In genomic region chr5:107873886-107874302, GRCm38 (mm10) we compare ENCODE assay signal across 10 mouse cellular contexts. TPM values are rescaled to one million over a fixed set of nuclear protein-coding genes. Genes with fewer than 3 reads are reported as not detected.
DNase-seq lines count a peak whose midpoint lies in the region; ATAC-seq and TF ChIP-seq lines count a peak whose summit lies in the region.
"Had no signal": no experiment of that assay in that cellular context is flagged by ENCODE, and none has a peak within 500 bp of the region (broad histone marks: within the 10 kb centered on the region; RNA-seq: fewer than 3 reads in every experiment).

No protein-coding gene starts in this region.

- intact Hi-C loops in heart, postnatal 25 days (cut with DNase I) = no loop called here

- no peaks in the 10 kb centered on the region for H3K4me1 ChIP-seq in forebrain, embryonic 14.5 days (ENCODE audit: control insufficient read depth, insufficient read depth, low read length)
- H3K4me1 ChIP-seq in liver, embryonic 14.5 days (replicated peaks; ENCODE audit: control insufficient read depth in 2 of 2, insufficient read depth in 2 of 2, low read length in 1 of 2) = peaks cover 41 to 45% of the 10 kb centered on the region in 2 experiments
- H3K4me1 ChIP-seq in midbrain, postnatal 0 days (ENCODE audit: insufficient read depth, low read length) = no peaks in the 10 kb centered on the region
- no peaks in the 10 kb centered on the region for H3K4me1 ChIP-seq in lung, postnatal 0 days (ENCODE audit: insufficient read depth, low read depth, low read length)

- TF ChIP-seq CTCF in liver, embryonic 14.5 days (IDR thresholded peaks at IDR 0.05; ENCODE audit: low read depth) = no peak
- TF ChIP-seq CTCF in midbrain, postnatal 0 days (IDR thresholded peaks at IDR 0.05) = no peak
- no peak for TF ChIP-seq CTCF in lung, postnatal 0 days (IDR thresholded peaks at IDR 0.05)

- 61% methylated on average over 7 of the region's 7 CpGs for WGBS in forebrain, embryonic 14.5 days
- 12% methylated on average over 7 of the region's 7 CpGs for WGBS in liver, embryonic 14.5 days (ENCODE audit: insufficient replicate concordance)
- 67% methylated on average over 7 of the region's 7 CpGs for WGBS in midbrain, postnatal 0 days
- WGBS in lung, postnatal 0 days = 61% methylated on average over 7 of the region's 7 CpGs

- ATAC-seq in forebrain, embryonic 14.5 days = no peak
- peak; percentile 69 for ATAC-seq in liver, embryonic 14.5 days (ENCODE audit: insufficient read depth)
- ATAC-seq in midbrain, postnatal 0 days (ENCODE audit: low FRiP score) = no peak
- no peak for ATAC-seq in lung, postnatal 0 days

- peak overlapping the region; percentile 33 for H3K27ac ChIP-seq in forebrain, embryonic 14.5 days (ENCODE audit: low read depth, low read length)
- peak overlapping the region; percentile 100 for H3K27ac ChIP-seq in liver, embryonic 14.5 days
- no peak overlapping the region for H3K27ac ChIP-seq in midbrain, postnatal 0 days (ENCODE audit: low read depth, low read length)
- no peak overlapping the region for H3K27ac ChIP-seq in lung, postnatal 0 days (ENCODE audit: low read length)

- H3K9me3 ChIP-seq in forebrain, embryonic 14.5 days (replicated peaks; ENCODE audit: control insufficient read depth, low read length) = no peaks in the 10 kb centered on the region
- H3K9me3 ChIP-seq in liver, embryonic 14.5 days (ENCODE audit: control insufficient read depth, low read length) = no peaks in the 10 kb centered on the region
- no peaks in the 10 kb centered on the region for H3K9me3 ChIP-seq in midbrain, postnatal 0 days (ENCODE audit: low read length)
- H3K9me3 ChIP-seq in lung, postnatal 0 days (ENCODE audit: low read length) = no peaks in the 10 kb centered on the region

- H3K4me2 ChIP-seq in forebrain, embryonic 14.5 days (ENCODE audit: low read length) = no peak overlapping the region
- peak overlapping the region; percentile 75 for H3K4me2 ChIP-seq in liver, embryonic 14.5 days (ENCODE audit: low read depth)
- no peak overlapping the region for H3K4me2 ChIP-seq in midbrain, postnatal 0 days (ENCODE audit: low read depth, low read length, poor library complexity, severe bottlenecking)
- H3K4me2 ChIP-seq in lung, postnatal 0 days (replicated peaks; ENCODE audit: low read depth, low read length) = no peak overlapping the region

- H3K27me3 ChIP-seq in forebrain, embryonic 14.5 days (replicated peaks; ENCODE audit: control insufficient read depth, insufficient read depth, low read length) = 0 out of 2 replicates have a peak, but pooled peaks cover 2% of the 10 kb centered on the region
- no peaks in the 10 kb centered on the region for H3K27me3 ChIP-seq in liver, embryonic 14.5 days (ENCODE audit: control insufficient read depth, insufficient read depth, low read length)
- no peaks in the 10 kb centered on the region for H3K27me3 ChIP-seq in midbrain, postnatal 0 days (ENCODE audit: insufficient read depth, low read length)
- H3K27me3 ChIP-seq in lung, postnatal 0 days (replicated peaks; ENCODE audit: insufficient read depth, low read length) = no peaks in the 10 kb centered on the region

- H3K4me3 ChIP-seq in forebrain, embryonic 14.5 days (ENCODE audit: low read depth, low read length) = no peak overlapping the region
- H3K4me3 ChIP-seq in liver, embryonic 14.5 days (ENCODE audit: insufficient read depth in 1 of 2, low read depth in 2 of 2, low read length in 2 of 2) = peak overlapping the region; percentile 91 to 97
- no peak overlapping the region for H3K4me3 ChIP-seq in midbrain, postnatal 0 days (ENCODE audit: low read depth, low read length)
- no peak overlapping the region for H3K4me3 ChIP-seq in lung, postnatal 0 days (ENCODE audit: low read depth, low read length)

- DNase-seq in heart, adult 18-20 months = peak; percentile 39 to 45
- DNase-seq in heart, postnatal 25 days (ENCODE audit: low spot score) = no peak
- peak; percentile 73 for DNase-seq in MEL-GATA-1-ER (ENCODE audit: extremely low read depth, low read depth)
- DNase-seq in forebrain, embryonic 14.5 days (ENCODE audit: low spot score) = peak; percentile 5
- peak; percentile 83 to 87 (median 83) for DNase-seq in liver, embryonic 14.5 days (ENCODE audit: low read depth in 3 of 3, low spot score in 3 of 3)
- DNase-seq in midbrain, postnatal 0 days (ENCODE audit: low spot score) = no peak
- no peak for DNase-seq in adrenal gland, adult 18-20 months (ENCODE audit: low spot score in 2 of 2)
- no peak for DNase-seq in lung, postnatal 0 days (ENCODE audit: low spot score)
- DNase-seq: kidney, postnatal 10 days had no signal

- peak; percentile 88 for TF ChIP-seq EP300 in liver, embryonic 14.5 days (IDR thresholded peaks at IDR 0.05; ENCODE audit: low read depth)
- no peak for TF ChIP-seq EP300 in lung, postnatal 0 days (IDR thresholded peaks at IDR 0.05)

- no peaks in the 10 kb centered on the region for H3K36me3 ChIP-seq in forebrain, embryonic 14.5 days (ENCODE audit: control insufficient read depth, insufficient read depth, low read length)
- peaks cover 20% of the 10 kb centered on the region for H3K36me3 ChIP-seq in liver, embryonic 14.5 days (replicated peaks; ENCODE audit: control insufficient read depth, insufficient read depth, low read depth)
- no peaks in the 10 kb centered on the region for H3K36me3 ChIP-seq in midbrain, postnatal 0 days (ENCODE audit: insufficient read depth, low read length)
- H3K36me3 ChIP-seq in lung, postnatal 0 days (ENCODE audit: insufficient read depth, low read length) = no peaks in the 10 kb centered on the region

- no peak overlapping the region for H3K9ac ChIP-seq in forebrain, embryonic 14.5 days (ENCODE audit: low read length)
- peak overlapping the region; percentile 89 for H3K9ac ChIP-seq in liver, embryonic 14.5 days (replicated peaks)
- H3K9ac ChIP-seq in midbrain, postnatal 0 days (replicated peaks; ENCODE audit: low read length, poor library complexity, severe bottlenecking) = no peak overlapping the region
- H3K9ac ChIP-seq in lung, postnatal 0 days (replicated peaks; ENCODE audit: low read depth) = no peak overlapping the region

RNA-seq across cellular contexts. Expression of gene Evi5, which starts 1.0 kb away (rescaled TPM):
- 10 to 100 TPM; 18.4 to 18.9 TPM for total RNA-seq in heart, adult 18-20 months (2021)
- 10 to 100 TPM; 17.9 to 22.1 TPM for total RNA-seq in heart, postnatal 25 days (2021)
- polyA plus RNA-seq in forebrain, embryonic 14.5 days (2014; fragmentation: Nextera tagmentation; extraction: Ambion mirVana) = 38.8 and 46.2 TPM in 2 replicates
- polyA plus RNA-seq in liver, embryonic 14.5 days (2012; rRNA removed) = 18.1 and 22.7 TPM in 2 replicates
- polyA plus RNA-seq in liver, embryonic 14.5 days (2014; fragmentation: Nextera tagmentation; extraction: Ambion mirVana) = 41.4 and 42.9 TPM in 2 replicates
- 47.1 and 68.6 TPM in 2 replicates for total RNA-seq in midbrain, postnatal 0 days (2014; rRNA removed)
- polyA plus RNA-seq in midbrain, postnatal 0 days (2015; fragmentation: Nextera tagmentation; extraction: Ambion mirVana) = 53.1 and 55.0 TPM in 2 replicates
- 10 to 100 TPM; 46.2 to 61.5 TPM for total RNA-seq in adrenal gland, adult 18-20 months (2021)
- polyA plus RNA-seq in lung, postnatal 0 days (2015; fragmentation: Nextera tagmentation; extraction: Ambion mirVana) = 74.0 and 78.2 TPM in 2 replicates

RNA-seq across cellular contexts. Expression of gene Rpl5, which starts 26.4 kb away (rescaled TPM):
- total RNA-seq in heart, adult 18-20 months (2021) = 10 to 100 TPM; 28.2 to 32.2 TPM
- 10 to 100 TPM; 30.6 to 34.7 TPM for total RNA-seq in heart, postnatal 25 days (2021)
- polyA plus RNA-seq in forebrain, embryonic 14.5 days (2014; fragmentation: Nextera tagmentation; extraction: Ambion mirVana) = 63.5 and 65.3 TPM in 2 replicates
- 62.8 and 96.9 TPM in 2 replicates for polyA plus RNA-seq in liver, embryonic 14.5 days (2012; rRNA removed)
- polyA plus RNA-seq in liver, embryonic 14.5 days (2014; fragmentation: Nextera tagmentation; extraction: Ambion mirVana) = 27.6 and 29.1 TPM in 2 replicates
- total RNA-seq in midbrain, postnatal 0 days (2014; rRNA removed) = 128 and 189 TPM in 2 replicates
- polyA plus RNA-seq in midbrain, postnatal 0 days (2015; fragmentation: Nextera tagmentation; extraction: Ambion mirVana) = 62.2 and 63.1 TPM in 2 replicates
- total RNA-seq in adrenal gland, adult 18-20 months (2021) = 10 to 100 TPM; 57.0 to 65.2 TPM
- 27.9 and 29.6 TPM in 2 replicates for polyA plus RNA-seq in lung, postnatal 0 days (2015; fragmentation: Nextera tagmentation; extraction: Ambion mirVana)

RNA-seq across cellular contexts. Expression of gene Ube2d2b, which starts 44.0 kb away (rescaled TPM):
- not detected for total RNA-seq in heart, adult 18-20 months (2021)
- total RNA-seq in heart, postnatal 25 days (2021) = not detected
- 0.13 TPM in 1 of 2 replicates, not detected in the other for polyA plus RNA-seq in forebrain, embryonic 14.5 days (2014; fragmentation: Nextera tagmentation; extraction: Ambion mirVana)
- polyA plus RNA-seq in liver, embryonic 14.5 days (2012; rRNA removed) = not detected in 2 replicates
- 0.05 and 0.14 TPM in 2 replicates for polyA plus RNA-seq in liver, embryonic 14.5 days (2014; fragmentation: Nextera tagmentation; extraction: Ambion mirVana)
- not detected in 2 replicates for total RNA-seq in midbrain, postnatal 0 days (2014; rRNA removed)
- 0.09 TPM in 1 of 2 replicates, not detected in the other for polyA plus RNA-seq in midbrain, postnatal 0 days (2015; fragmentation: Nextera tagmentation; extraction: Ambion mirVana)
- not detected for total RNA-seq in adrenal gland, adult 18-20 months (2021)
- 0.11 and 0.15 TPM in 2 replicates for polyA plus RNA-seq in lung, postnatal 0 days (2015; fragmentation: Nextera tagmentation; extraction: Ambion mirVana)
- polyA plus RNA-seq: frontal cortex, adult 2 months had no signal

Comparison
In these comparisons a context has a peak if more than half of its experiments do, and no peak if none do; other contexts are left out.
1. DNase-seq: peak in heart, adult 18-20 months (2 of 2), MEL-GATA-1-ER (single experiment), forebrain, embryonic 14.5 days (single experiment) and liver, embryonic 14.5 days (3 of 3); none in heart, postnatal 25 days (single experiment), midbrain, postnatal 0 days (single experiment), adrenal gland, adult 18-20 months (0 of 2) and lung, postnatal 0 days (single experiment).
2. H3K27ac ChIP-seq: peak in forebrain, embryonic 14.5 days (single experiment) and liver, embryonic 14.5 days (single experiment); none in midbrain, postnatal 0 days (single experiment) and lung, postnatal 0 days (single experiment).
3. H3K4me3 ChIP-seq: peak in liver, embryonic 14.5 days (2 of 2); none in forebrain, embryonic 14.5 days (single experiment), midbrain, postnatal 0 days (single experiment) and lung, postnatal 0 days (single experiment).